Mouse (Mus musculus) embryo, embryonic 11.5 days (tissue): ENCODE data around the gene Dydc2.
"Not testable (repeated sequence)": the region's sequence is repeated elsewhere in the genome, so short reads cannot be mapped to it uniquely, and the experiment has no call there.

Source experiments
- DNase-seq: peaks from one replicate; pipeline ENCODE4 v3.0.0-alpha.2; 2012; ENCODE audit warnings: low read depth, low spot score

The Dydc2 gene

DNA sequence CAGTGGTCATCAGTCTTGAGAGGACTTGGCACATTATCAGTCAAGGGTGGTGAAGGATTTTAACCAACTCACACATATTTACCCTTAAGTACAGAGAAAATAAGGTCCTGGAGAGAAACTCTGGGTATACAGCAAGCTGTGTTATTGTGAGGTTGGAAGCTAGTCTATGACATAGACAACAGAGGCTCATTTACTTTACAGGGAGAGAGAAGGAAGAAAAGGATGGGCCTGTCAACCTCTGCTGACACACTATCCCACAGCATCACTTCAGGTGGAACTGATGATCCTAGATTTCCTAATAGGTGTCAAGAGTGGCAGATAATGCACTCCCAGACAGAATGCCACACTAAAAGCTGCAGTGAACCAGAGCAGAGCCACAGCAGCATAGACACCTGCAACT, at the start of gene Dydc2:
Gene Dydc2 (minus strand): TSS at position 101 of the 400 bp plus-strand sequence.
- no peak for DNase-seq

DNA sequence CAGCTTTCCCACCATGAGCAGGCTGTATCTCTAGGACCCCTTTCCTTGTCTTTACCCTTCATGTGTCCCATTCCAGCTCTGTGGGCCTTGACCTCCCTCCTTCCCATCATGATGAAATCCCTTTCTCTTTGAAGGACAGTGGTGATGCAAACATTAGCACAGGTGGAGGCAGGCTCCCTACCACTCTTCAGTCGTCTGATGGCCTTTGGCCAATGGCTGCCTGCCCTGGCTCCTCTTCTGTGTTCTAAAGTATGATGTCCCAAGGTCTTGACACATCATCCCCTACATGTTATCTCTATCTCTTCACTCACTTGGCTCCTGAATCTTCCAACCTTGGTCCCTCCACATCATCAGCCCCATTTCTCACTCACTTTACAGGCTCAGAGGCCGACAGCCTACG, 47.3 kb upstream of the Dydc2 start:
- no peak for DNase-seq

DNA sequence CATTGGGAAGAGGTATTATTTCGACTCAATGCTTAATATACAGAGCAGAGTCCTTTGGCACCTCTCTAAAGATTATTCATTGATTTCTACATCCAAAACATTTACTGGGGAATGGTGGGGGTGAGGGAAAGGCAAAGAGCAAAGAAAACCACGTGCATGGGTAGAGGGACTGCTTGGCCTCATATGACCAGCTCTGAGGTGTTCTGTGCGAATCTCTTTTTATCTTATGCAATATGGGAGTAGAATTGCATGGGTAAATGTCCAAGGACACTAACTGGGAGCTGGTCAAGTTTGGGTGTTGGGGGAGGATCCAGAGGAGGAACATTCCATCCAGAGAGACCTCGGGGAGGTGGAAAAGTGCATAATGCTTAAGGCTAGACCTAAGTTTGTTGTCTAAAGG, 43.9 kb upstream of the Dydc2 start:
- no peak for DNase-seq

- no peak for DNase-seq
These were observed 42.1 kb upstream of the Dydc2 start for GRCm38 (mm10) chr14:41111031-41111668.

DNA sequence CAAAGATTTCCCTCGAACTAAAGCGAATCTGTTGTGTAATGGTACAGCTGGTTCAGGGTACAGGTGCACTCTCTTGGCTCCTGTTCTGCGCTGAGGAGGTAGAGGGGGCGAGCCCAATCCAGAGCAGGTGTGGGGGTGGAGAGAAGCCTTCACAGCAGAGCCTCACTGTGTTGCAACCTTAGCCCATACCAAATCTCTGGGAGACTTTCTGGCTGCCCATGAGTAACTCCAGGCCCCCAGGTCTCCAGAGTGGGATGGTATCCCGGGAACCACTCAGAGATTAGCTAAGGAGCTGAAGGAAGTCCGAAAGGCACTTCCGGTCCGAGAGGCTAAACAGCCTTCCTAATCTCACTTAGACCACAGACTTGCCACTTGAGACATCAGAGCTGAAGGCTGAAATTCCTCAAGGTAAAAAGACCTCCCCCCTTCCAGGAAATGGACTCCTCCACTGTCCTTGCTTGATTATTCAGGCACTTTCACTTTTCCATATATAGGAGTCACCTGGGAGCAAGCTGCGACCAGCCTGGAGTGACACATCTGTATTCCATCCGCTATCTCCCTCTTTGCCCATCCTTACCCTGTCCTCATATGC, 35.9 kb upstream of the Dydc2 start, which contains the start of gene Mat1a:
Gene Mat1a (plus strand): TSS at position 183 of the 592 bp plus-strand sequence.
- DNase-seq: no peak

DNA sequence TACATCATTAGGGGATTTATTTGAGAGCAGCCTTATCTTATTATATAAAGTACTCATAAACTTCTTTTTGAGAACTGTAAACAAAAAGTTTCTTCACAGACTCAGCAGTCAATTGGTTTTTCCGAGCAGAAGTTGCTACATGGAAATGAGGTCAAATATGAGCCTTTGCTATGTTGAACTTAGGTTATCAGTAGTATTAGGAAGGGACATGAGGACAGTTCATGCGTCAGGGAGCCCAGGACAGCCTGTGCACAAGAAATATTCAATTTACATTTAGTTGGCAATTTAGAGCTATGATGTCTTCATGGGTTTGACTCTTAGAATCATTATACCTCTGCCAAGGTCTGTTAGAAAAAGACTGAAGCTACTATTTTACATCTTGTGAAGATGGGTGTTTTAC, 33.3 kb upstream of the Dydc2 start:
- no peak for DNase-seq

DNA sequence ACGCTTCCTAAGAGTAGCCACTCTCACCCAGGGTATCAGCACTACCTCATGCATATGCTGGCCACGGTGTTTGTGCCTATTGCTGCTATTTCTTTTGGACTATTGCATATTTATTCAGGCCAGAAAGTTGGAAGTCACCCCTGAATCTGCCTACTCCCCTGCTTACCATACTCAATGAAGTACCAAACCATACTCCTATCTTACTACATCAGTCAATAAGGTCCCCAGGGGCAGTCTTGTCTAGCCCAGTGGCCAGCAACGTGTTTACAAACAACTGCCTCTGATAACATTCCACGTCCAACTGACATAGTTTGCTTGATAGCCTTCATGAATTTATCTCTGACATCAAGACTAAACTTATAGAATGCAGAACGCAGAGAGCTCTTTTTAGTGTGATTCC, 32.2 kb upstream of the Dydc2 start:
- no peak for DNase-seq

DNA sequence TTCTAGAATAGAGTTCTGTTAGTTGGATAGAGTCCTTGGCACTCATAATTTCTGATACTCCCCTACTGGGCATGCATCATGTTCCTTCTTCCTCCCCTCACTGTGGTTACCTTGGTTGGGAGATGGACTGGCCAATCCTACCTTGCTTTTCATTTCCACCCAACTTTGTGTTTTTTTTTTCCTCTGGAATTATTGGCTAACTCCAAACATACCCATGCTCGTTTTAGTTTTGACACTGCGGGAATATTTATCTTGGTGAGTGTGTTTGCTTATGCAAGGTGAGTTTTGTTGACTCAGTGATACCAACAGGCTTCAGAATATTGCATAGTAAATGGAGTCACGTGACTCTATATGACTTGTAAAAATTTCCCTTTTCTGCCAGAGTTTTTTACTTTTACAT, 31.7 kb upstream of the Dydc2 start:
- DNase-seq: no peak

- no peak for DNase-seq
These were observed 29.7 kb upstream of the Dydc2 start for GRCm38 (mm10) chr14:41098726-41099125.

- DNase-seq: no peak
These were observed 27.4 kb upstream of the Dydc2 start for GRCm38 (mm10) chr14:41096296-41096860.

GRCm38 (mm10) chr14:41094114-41094513, 25.1 kb upstream of the Dydc2 start:
- no peak for DNase-seq

DNA sequence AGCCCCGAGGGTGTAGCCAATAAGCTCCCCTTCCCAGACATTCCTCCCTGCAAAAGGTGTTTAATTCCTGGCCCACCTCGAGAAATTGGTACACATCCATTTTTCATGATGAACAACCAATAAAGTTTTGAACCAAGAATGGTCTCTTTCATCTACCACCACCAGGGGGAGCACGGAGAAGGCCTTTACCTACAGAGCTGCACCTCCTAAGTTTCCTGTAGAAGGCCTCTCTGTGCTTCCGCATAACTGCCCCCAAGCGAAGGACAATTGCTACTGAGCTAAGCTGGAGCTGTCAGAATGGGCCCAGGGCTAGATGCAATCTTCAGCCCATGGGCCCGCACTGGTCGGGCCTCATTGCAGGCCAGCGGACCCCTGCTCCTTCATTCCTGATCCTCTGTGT, 21.8 kb upstream of the Dydc2 start:
- DNase-seq: no peak

DNA sequence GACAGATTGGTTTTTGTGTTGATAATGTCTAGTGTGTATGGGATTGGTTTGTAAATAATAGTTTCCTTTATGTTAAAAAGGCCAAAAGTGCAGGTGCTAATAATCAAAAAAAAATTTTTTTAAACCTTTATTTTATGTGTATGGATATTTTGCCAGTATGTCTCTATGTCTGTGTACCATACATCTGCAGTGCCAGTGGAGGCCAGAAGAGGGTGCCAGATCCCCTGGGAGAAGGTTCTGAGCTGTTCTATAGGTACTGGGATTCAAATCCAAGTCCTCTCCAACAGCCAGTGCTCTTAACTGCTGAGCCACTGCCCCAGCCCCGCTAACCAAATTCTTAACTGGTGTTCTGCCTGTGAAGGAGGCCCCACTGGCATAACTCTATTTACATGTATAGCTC, 18.5 kb upstream of the Dydc2 start:
- DNase-seq: no peak

DNA sequence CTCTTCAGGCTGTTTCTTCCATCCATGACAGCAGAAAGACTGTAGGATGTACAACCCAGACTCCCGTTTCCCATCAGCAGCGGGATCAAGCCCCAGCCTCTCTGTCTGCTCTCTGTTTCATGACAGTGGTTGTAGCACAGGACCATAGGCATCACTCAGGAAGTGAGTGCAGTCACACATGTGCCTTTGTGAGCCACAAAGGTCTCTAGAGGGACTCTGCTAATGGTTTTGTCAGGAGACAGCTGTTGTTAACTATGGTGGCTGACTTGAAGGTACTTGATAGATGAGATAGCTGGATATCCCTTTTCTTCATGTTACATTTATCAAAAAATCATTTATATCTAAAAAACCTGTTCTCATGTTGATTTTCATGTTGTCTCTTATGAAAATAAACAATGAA, 13.4 kb upstream of the Dydc2 start:
- DNase-seq: no peak

- DNase-seq: no peak
These were observed 3.9 kb upstream of the Dydc2 start for GRCm38 (mm10) chr14:41072944-41073275.

DNA sequence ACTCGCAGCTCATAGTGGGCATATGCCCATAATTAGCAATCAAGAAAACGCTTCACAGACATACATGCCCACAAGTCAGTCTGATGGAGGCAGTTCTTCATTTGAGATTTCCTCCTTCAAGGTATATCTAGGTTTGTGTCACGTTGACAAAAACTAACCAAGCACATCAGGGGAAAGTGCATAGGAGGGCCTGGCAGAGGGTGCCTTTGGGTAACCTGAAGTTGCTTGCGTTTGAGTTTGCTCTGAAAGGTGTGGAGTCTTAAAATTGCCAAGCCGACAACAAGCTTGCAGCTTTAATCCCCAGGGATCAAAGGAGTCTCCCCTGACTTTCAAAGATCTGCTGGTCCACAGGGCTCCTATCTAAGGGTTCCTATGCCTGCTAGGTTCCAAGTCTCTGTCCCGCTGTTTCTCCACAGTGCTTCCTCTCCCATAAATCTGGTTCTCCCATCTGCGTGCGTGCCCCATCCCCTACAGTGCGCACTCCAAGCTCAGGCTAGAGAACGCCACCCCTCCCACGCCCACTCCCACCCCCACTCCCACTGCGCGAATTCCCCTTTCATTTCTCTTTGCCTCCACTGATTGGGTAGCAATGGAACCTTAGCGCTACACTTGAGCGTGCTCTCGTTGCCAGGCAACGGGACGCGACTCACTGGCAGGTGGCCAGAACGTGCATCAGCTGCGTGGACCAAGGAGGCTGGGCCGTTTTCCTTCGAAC, 3.4 kb upstream of the Dydc2 start, which contains the start of gene Dydc1:
Gene Dydc1 (plus strand): TSS at position 683 of the 715 bp plus-strand sequence.
- peak; percentile 60 for DNase-seq

- DNase-seq: no peak
These were observed 1.3 kb upstream of the Dydc2 start for GRCm38 (mm10) chr14:41070343-41070742.

- DNase-seq: no peak
These were observed 2.6 kb downstream of the Dydc2 start for GRCm38 (mm10) chr14:41066416-41066815.

DNA sequence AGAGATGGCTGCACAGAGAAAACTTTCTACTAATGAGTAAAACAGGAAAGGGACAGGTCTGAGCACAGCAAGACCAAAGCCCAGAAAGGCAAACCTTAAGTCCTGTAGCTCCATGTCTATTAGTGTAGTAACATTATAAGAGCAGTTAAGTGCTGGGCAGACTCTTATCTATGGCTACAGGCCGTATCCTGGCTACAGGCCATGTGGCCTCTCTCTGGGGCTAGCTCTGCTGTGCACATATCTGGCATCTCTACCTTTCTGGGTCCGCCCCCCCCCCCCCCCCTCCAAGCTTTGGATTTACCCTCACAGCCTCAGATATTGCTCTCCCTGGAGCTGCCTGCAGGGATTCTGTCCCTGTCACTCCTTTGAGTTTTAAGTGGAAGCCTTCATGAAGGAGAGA, 3.8 kb downstream of the Dydc2 start:
- DNase-seq: no peak

DNA sequence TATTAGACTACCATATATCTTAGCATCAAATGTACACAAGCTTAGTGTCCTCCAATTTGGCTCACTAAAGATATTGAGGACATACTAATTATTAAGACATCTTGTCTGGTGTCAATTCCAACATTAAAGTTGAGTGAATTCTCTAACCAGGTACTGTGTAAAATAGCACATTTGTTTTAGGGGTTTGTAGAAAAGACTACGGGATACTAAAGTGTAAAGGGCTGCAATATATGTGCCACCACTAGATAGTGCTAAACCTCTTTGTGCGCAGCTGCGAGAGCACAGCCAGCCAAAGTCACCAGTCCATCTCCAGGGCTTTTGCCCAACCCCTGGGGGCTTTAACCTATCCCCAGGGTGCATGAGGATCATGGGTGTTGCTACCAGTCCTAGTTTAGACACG, 15.8 kb downstream of the Dydc2 start:
- not testable (repeated sequence) for DNase-seq

DNA sequence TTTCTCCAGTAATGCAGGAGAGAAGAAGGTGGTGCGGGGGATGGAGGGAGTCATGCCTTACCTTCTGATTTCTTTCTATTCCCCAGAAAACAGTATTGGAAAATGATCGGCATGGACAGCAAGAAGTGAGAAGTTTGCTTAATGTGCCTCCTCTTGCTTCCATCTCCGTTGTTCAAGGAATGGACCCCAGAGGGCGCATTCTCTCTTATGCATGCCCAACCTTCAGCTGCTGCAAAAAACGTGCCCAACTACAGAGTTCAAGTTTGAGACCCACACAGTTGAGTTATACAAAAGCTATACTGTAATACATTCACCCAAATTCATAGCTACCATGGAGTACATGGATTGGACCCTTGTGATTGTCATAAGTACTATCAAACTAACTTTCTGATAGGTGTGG, 16.5 kb downstream of the Dydc2 start:
- no peak for DNase-seq

DNA sequence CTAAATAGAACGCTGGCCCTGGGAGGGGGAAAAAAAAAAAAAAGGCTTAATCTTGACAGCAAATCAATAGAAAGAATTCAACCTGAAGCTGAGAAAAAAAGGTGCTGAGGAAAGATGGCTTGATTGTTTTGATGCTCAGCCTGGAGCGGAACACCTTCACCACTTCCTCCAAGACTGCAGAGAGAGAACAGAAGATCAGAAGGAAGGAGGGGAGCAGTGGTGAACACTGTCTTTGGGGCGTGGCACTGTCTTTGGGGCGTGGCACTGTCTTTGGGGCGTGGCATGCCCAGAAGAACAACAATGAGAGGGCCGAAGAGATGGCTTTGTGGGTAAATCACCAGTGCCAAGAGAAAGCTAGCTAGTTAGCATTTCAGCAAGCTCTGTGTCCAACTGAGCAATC, 18.5 kb downstream of the Dydc2 start:
- DNase-seq: no peak

DNA sequence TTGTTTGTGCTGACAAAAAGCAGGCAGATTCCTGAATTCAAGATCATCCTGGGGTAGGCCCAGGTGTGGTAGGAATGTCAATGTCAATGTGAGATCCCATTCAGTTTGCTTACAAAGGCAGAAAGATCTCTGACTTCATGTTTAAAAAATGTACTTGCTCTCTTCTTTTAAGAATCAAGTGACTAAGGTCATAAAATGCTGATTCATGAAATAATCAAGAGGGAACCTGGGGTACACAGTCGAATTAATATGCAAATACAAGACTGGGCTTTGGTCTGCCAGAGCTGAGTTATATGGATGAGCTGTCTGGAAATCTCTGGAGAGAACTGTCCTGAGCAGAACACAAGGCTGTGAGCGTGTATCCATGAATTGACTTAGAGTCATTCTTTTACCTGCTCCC, 21.6 kb downstream of the Dydc2 start:
- DNase-seq: no peak
